Mouse (Mus musculus) A20 (cell line): ENCODE measurements around the gene Gtsf1l.
"Not testable (repeated sequence)": the region's sequence is repeated elsewhere in the genome, so short reads cannot be mapped to it uniquely, and the experiment has no call there.

Experiments used
- DNase-seq: peaks from one replicate; pipeline ENCODE4 v3.0.0-alpha.2; 2011; ENCODE audit warnings: low read depth, low spot score

The Gtsf1l gene

DNA sequence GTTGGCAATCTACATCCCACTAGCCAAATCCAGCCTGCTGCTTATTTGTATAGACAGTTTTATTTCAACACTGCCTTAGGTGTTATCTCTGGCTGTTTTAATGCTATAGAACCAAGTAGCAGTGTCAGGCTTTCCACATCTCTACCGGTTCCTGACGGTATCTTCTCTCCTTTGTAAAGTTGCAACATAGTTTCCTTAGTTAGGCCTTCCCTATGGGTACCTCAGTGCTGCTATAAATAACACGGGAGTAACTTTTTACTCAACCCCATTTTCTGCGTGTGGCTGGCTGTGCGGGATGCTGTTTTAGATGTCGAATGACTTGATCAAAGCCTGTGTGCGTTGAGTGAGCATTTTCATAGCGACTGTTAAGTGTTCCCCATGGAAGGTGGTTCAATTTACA, 1.1 kb downstream of the Gtsf1l start:
- DNase-seq, result no peak

DNA sequence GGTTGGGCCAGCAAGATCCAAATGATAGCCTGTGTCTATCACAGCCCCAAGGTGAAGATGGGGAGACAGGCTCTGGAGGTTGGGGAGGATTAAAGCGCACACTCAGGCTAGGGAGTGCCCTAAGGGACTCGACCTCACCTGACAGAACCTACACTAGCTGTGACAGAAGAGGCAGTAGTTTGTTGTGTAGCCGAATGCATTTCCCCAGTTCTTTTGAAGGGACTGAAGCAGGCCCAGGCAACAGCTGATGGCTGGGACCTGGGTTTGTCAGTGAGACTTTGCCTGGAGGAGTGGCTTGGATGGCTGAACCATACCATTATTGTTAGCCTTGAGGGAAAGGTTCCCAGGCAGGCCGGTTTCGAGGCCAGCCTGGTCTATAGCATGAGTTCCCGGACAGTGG, 2.6 kb downstream of the Gtsf1l start:
- no peak for DNase-seq

- no peak for DNase-seq
Measured at GRCm38 (mm10) chr2:163084519-163084918, 3.1 kb downstream of the Gtsf1l start.

DNA sequence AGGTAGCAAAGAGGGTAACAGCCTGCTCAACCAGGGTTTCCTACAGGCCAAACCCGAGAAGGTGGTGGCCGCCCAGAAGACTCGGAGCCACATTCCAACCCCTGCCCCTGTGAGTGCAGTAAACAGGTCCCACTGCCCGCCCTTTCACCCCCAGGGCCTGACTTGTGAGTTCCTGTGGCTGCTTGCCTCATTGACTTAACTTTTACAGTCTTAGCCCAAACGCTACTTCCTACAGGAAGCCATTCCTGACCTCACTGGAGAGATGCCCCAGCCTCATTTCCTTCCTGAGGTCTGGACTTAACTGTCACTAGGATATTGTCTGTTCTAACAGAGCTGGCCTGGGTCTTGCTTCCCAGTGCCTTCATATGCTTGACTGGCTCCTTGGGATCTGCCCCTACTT, 5.1 kb downstream of the Gtsf1l start:
- DNase-seq, result no peak

GRCm38 (mm10) chr2:163079041-163079440, 8.6 kb downstream of the Gtsf1l start:
- DNase-seq, result no peak

DNA sequence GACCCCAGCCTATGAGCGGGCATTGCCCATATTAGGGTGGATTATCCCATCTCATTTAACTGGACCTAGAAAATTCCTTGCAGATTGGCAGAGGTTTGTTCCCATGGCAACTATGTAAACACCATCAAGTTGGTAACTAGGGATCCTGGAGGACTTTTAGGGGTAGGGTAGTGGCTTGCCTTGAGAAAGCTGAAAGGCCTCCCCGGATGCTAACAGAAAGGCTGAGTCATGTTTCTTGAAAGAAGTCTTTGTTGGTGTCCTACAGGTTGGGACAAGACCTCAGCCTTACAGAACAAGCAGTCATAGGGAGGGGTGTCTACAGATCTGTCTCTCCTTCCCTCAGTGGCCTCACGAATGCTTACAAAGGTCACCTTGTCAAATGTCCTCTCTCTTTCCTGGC, 12.4 kb downstream of the Gtsf1l start:
- DNase-seq, result no peak

DNA sequence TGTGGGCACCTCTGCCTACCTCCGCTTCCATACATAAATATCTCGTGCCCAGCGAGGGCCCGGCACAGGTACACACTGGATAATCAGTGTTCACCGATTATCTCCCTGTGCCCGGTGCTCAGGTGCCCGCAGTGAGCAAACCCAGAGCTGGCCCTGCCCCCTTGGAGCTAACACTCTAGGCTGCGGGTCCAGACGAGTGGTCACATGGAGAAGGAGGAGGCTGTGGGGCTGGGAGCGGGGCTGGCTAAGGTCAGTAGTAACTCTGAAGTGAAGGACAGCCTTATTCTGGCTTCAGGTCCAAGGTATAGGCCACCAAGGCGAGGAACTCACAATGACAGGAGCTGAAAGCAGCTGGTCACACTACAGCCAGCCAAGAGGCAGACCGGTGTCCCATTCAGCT, 12.8 kb downstream of the Gtsf1l start:
- no peak for DNase-seq

GRCm38 (mm10) chr2:163074006-163074405, 13.6 kb downstream of the Gtsf1l start:
- no peak for DNase-seq

GRCm38 (mm10) chr2:163073023-163073757, 14.5 kb downstream of the Gtsf1l start:
- DNase-seq, result no peak

DNA sequence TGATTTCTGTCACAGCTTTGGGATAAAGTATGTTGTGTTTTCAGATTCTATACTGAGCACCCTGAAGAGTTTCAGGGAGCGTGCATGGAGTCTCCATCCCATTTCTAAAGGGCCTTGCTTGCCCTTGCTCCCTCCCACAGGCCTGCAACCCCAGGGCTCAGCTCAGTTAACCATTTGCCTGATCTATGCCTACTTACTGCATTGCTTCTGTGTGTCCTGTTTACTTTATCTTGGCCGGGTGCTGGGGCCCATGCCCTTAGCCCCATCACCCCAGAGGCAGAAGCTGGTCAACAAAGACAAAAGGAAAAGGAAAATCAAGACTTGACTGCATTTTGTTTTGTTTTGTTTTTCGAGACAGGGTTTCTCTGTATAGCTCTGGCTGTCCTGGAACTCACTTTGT, 16.1 kb downstream of the Gtsf1l start:
- no peak for DNase-seq

GRCm38 (mm10) chr2:163070213-163070612, 17.4 kb downstream of the Gtsf1l start:
- DNase-seq, result no peak

DNA sequence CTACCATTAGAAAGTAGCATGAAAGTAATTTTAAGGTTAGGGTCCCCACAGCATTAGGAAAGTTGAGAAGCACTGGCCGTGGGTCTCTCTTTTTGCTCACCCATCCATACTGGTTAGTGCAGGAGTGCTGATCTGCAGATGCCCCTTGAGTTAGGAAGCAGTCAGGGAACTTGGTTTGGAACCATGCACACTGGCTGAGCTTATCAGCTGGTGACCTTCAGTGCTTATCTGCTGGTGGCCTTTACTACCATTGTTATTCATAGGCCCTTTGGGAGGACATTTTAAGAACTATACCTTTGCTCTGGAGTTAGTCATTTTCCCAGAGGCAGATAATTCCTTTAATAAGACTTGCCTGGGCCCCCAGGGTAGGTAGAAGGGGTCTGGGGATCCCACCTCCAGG, 20.4 kb downstream of the Gtsf1l start:
- no peak for DNase-seq

GRCm38 (mm10) chr2:163066326-163066725, 21.3 kb downstream of the Gtsf1l start:
- no peak for DNase-seq

GRCm38 (mm10) chr2:163062119-163062508, 25.5 kb downstream of the Gtsf1l start:
- no peak for DNase-seq

GRCm38 (mm10) chr2:163061203-163062118, 26.2 kb downstream of the Gtsf1l start:
- DNase-seq, result peak; percentile 39

- no peak for DNase-seq
Measured at GRCm38 (mm10) chr2:163060630-163061029, 27.0 kb downstream of the Gtsf1l start.

DNA sequence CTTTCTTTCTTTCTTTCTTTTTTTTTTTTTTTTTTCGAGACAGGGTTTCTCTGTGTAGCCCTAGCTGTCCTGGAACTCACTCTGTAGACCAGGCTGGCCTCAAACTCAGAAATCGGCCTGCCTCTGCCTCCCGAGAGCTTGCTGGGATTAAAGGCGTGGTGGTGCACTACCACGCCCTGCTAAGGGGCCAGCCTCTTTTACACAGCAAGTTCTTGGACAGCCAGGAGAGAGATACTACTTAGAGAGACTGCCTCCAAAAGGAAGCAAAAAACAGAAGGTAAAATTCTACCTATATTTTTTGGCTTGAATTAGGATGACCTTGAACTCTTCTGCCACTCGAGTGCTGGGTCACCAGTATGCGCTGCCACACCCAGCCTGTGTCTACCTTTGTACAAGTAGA, 28.7 kb downstream of the Gtsf1l start:
- not testable (repeated sequence) for DNase-seq

DNA sequence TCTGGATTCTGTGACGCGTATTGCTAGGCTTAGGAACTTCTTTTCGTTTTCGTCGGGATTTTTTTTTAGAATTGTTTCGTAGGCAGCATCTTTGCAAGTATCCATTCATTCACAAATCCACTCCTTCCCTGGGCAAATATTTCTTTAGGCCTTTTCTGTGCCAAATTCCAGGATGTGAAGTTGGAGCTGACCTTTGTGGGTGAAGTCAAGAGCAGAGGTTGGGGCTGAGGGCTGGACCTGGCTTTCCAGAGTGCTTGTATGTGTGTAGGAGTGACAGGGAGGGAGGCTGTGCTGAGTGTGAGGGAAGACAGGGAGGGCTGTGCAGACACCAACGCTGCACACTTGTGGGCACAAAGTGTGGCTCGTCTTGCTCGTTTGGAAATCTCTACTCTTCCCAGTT, 31.1 kb downstream of the Gtsf1l start:
- DNase-seq, result no peak

DNA sequence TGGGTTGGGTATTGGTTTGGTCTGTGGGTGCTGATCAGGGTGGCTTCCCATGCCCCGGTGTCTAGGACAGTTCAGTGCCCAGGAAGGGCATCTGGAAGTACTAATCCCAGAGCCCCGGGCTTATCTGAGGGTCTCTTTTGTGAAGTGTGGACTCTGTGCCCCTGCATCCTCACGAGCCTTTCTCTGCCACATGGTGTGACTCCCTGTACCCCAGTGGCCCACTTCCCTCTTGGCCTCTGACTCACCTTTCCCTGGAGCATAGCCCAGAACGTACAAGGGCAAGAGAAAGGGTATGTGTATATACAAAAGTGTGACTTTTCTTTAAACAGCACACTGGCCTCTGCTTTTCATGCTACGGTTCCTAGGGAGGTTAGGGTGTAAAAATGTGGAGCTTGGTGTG, 31.9 kb downstream of the Gtsf1l start:
- DNase-seq, result no peak

- DNase-seq, result peak; percentile 67
Measured at GRCm38 (mm10) chr2:163054891-163055494, 32.7 kb downstream of the Gtsf1l start.

GRCm38 (mm10) chr2:163054335-163054840, 33.3 kb downstream of the Gtsf1l start, which contains the start of gene Mybl2:
Gene Mybl2 (plus strand): TSS chr2:163054687.
- DNase-seq, result peak; percentile 97

- DNase-seq, result no peak
Measured at GRCm38 (mm10) chr2:163052826-163053225, 34.8 kb downstream of the Gtsf1l start.
